Comparison of ENCODE assay signal across 8 mouse cellular contexts in the genomic region with DNA sequence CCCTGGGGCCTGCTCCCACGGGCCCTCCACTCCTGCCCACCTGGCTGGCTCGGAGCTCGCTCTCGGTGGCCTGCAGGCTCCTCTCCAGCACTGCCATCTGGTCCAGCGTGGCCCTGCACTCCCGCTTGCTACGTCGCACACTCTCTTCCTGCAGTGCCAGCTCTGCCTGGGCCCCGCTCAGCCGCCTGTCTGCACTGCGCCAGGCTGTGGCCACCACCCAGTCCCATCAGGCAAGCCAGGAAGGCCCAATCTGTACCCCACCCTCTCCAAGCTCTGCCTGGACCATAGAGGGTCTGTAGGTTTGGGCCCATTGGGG. TPM values are rescaled to one million over a fixed set of nuclear protein-coding genes. Genes with fewer than 3 reads are reported as not detected.
DNase-seq lines count a peak whose midpoint lies in the region; ATAC-seq lines count a peak whose summit lies in the region.

No protein-coding gene starts in this region.

- H3K27ac ChIP-seq in heart, embryonic 10.5 days: peak overlapping the region; percentile 90
- peak overlapping the region; percentile 90 for H3K27ac ChIP-seq in forebrain, embryonic 11.5 days (ENCODE audit: low read depth, low read length)
- peak overlapping the region; percentile 97 for H3K27ac ChIP-seq in limb, embryonic 13.5 days

- H3K9me3 ChIP-seq in heart, embryonic 10.5 days: no peaks in the 10 kb centered on the region
- no peaks in the 10 kb centered on the region for H3K9me3 ChIP-seq in forebrain, embryonic 11.5 days (ENCODE audit: control insufficient read depth, low read length)
- no peaks in the 10 kb centered on the region for H3K9me3 ChIP-seq in limb, embryonic 13.5 days

- peak overlapping the region; percentile 9; the same call in 1 of the 2 replicates for H3K9ac ChIP-seq in forebrain, embryonic 11.5 days (ENCODE audit: low read length)
- peak overlapping the region; percentile 27; the same call in 1 of the 2 replicates for H3K9ac ChIP-seq in limb, embryonic 13.5 days

- WGBS in heart, embryonic 10.5 days: 78% methylated on average over 11 of the region's 11 CpGs
- 77% methylated on average over 11 of the region's 11 CpGs for WGBS in forebrain, embryonic 11.5 days
- WGBS in limb, embryonic 13.5 days: 44% methylated on average over 11 of the region's 11 CpGs

- H3K27me3 ChIP-seq in heart, embryonic 10.5 days (ENCODE audit: insufficient read depth, poor library complexity, severe bottlenecking): no peaks in the 10 kb centered on the region
- no peaks in the 10 kb centered on the region for H3K27me3 ChIP-seq in forebrain, embryonic 11.5 days (ENCODE audit: control insufficient read depth, insufficient read depth, low read length)
- no peaks in the 10 kb centered on the region for H3K27me3 ChIP-seq in limb, embryonic 13.5 days

- H3K4me1 ChIP-seq in heart, embryonic 10.5 days: peaks cover 57% of the 10 kb centered on the region
- peaks cover 18% of the 10 kb centered on the region for H3K4me1 ChIP-seq in forebrain, embryonic 11.5 days (replicated peaks; ENCODE audit: control insufficient read depth, insufficient read depth, low read length)
- H3K4me1 ChIP-seq in limb, embryonic 13.5 days: peaks cover 57% of the 10 kb centered on the region

- no peak overlapping the region for H3K4me3 ChIP-seq in heart, embryonic 10.5 days
- H3K4me3 ChIP-seq in forebrain, embryonic 11.5 days (ENCODE audit: low read depth, low read length): no peak overlapping the region
- no peak overlapping the region for H3K4me3 ChIP-seq in limb, embryonic 13.5 days

- no peak for DNase-seq in heart, embryonic 10.5 days (ENCODE audit: low spot score)
- DNase-seq in heart, postnatal 36 days: no peak
- DNase-seq in MN1 (ENCODE audit: low spot score): peak; percentile 74
- DNase-seq in forebrain, embryonic 11.5 days (ENCODE audit: low spot score): peak; percentile 62
- DNase-seq in right cerebral cortex, adult 2 months (ENCODE audit: low spot score in 2 of 2): no peak
- no peak for DNase-seq in adrenal gland, postnatal 14 days

- H3K4me2 ChIP-seq in forebrain, embryonic 11.5 days (ENCODE audit: low read depth, low read length, severe bottlenecking): no peak overlapping the region
- peak overlapping the region; percentile 54 for H3K4me2 ChIP-seq in limb, embryonic 13.5 days (replicated peaks)

- H3K36me3 ChIP-seq in heart, embryonic 10.5 days: peaks cover 63% of the 10 kb centered on the region
- H3K36me3 ChIP-seq in forebrain, embryonic 11.5 days (ENCODE audit: control insufficient read depth, insufficient read depth, low read length): no peaks in the 10 kb centered on the region; the same call in 1 of the 2 replicates
- H3K36me3 ChIP-seq in limb, embryonic 13.5 days: peaks cover 58% of the 10 kb centered on the region

- peak; percentile 13; the same call in 1 of the 2 replicates for ATAC-seq in forebrain, embryonic 11.5 days (replicated peaks; ENCODE audit: low FRiP score)
- no peak; the same call in 1 of the 2 replicates for ATAC-seq in limb, embryonic 13.5 days (ENCODE audit: low FRiP score, low read depth)
- ATAC-seq in granulocyte monocyte progenitor cell, adult 5-6 weeks (replicated peaks; ENCODE audit: poor library complexity, severe bottlenecking): no peak

- intact Hi-C loops in heart, postnatal 36 days (cut with DNase I): no loop called here

RNA-seq across cellular contexts. Expression of a gene that starts 11.4 kb away (rescaled TPM):
- 159 and 233 TPM in 2 replicates for polyA plus RNA-seq in heart, embryonic 10.5 days (2016; fragmentation: Nextera tagmentation; extraction: Ambion mirVana)
- total RNA-seq in heart, postnatal 36 days (2021): 1 to 10 TPM; 4.0 to 4.3 TPM
- polyA plus RNA-seq in forebrain, embryonic 11.5 days (2014; fragmentation: Nextera tagmentation; extraction: Ambion mirVana): 263 and 298 TPM in 2 replicates
- 757 and 803 TPM in 2 replicates for polyA plus RNA-seq in limb, embryonic 13.5 days (2015; fragmentation: Nextera tagmentation; extraction: Ambion mirVana)
- total RNA-seq in granulocyte monocyte progenitor cell, adult 5-6 weeks (2014; fragmentation: Nextera tagmentation): not detected in 2 replicates
- total RNA-seq in granulocyte monocyte progenitor cell, adult 5-6 weeks (2017): not detected in 2 replicates
- 26.0 and 28.6 TPM in 2 replicates for total RNA-seq in adrenal gland, postnatal 14 days (2021)

RNA-seq across cellular contexts. Expression of a gene that starts 34.9 kb away (rescaled TPM):
- 34.9 and 37.8 TPM in 2 replicates for polyA plus RNA-seq in heart, embryonic 10.5 days (2016; fragmentation: Nextera tagmentation; extraction: Ambion mirVana)
- 10 to 100 TPM; 16.5 to 17.3 TPM for total RNA-seq in heart, postnatal 36 days (2021)
- polyA plus RNA-seq in forebrain, embryonic 11.5 days (2014; fragmentation: Nextera tagmentation; extraction: Ambion mirVana): 51.2 and 54.9 TPM in 2 replicates
- polyA plus RNA-seq in limb, embryonic 13.5 days (2015; fragmentation: Nextera tagmentation; extraction: Ambion mirVana): 37.4 and 41.8 TPM in 2 replicates
- 30.0 and 30.5 TPM in 2 replicates for total RNA-seq in granulocyte monocyte progenitor cell, adult 5-6 weeks (2014; fragmentation: Nextera tagmentation)
- total RNA-seq in granulocyte monocyte progenitor cell, adult 5-6 weeks (2017): 14.5 and 23.6 TPM in 2 replicates
- total RNA-seq in adrenal gland, postnatal 14 days (2021): 28.7 and 37.1 TPM in 2 replicates

RNA-seq across cellular contexts. Expression of a gene that starts 38.8 kb away (rescaled TPM):
- 4.7 and 6.4 TPM in 2 replicates for polyA plus RNA-seq in heart, embryonic 10.5 days (2016; fragmentation: Nextera tagmentation; extraction: Ambion mirVana)
- total RNA-seq in heart, postnatal 36 days (2021): 1 to 10 TPM; 4.3 to 5.5 TPM
- polyA plus RNA-seq in forebrain, embryonic 11.5 days (2014; fragmentation: Nextera tagmentation; extraction: Ambion mirVana): 14.3 and 15.3 TPM in 2 replicates
- 7.2 and 8.0 TPM in 2 replicates for polyA plus RNA-seq in limb, embryonic 13.5 days (2015; fragmentation: Nextera tagmentation; extraction: Ambion mirVana)
- 6.4 and 8.0 TPM in 2 replicates for total RNA-seq in granulocyte monocyte progenitor cell, adult 5-6 weeks (2014; fragmentation: Nextera tagmentation)
- total RNA-seq in granulocyte monocyte progenitor cell, adult 5-6 weeks (2017): 6.5 and 7.0 TPM in 2 replicates
- total RNA-seq in adrenal gland, postnatal 14 days (2021): 7.1 and 9.8 TPM in 2 replicates

RNA-seq across cellular contexts. Expression of a gene that starts 56.6 kb away (rescaled TPM):
- polyA plus RNA-seq in heart, embryonic 10.5 days (2016; fragmentation: Nextera tagmentation; extraction: Ambion mirVana): 41.9 and 53.4 TPM in 2 replicates
- total RNA-seq in heart, postnatal 36 days (2021): 10 to 100 TPM; 17.2 to 18.1 TPM
- 50.0 and 51.2 TPM in 2 replicates for polyA plus RNA-seq in forebrain, embryonic 11.5 days (2014; fragmentation: Nextera tagmentation; extraction: Ambion mirVana)
- 88.7 and 92.3 TPM in 2 replicates for polyA plus RNA-seq in limb, embryonic 13.5 days (2015; fragmentation: Nextera tagmentation; extraction: Ambion mirVana)
- 30.6 and 52.4 TPM in 2 replicates for total RNA-seq in granulocyte monocyte progenitor cell, adult 5-6 weeks (2014; fragmentation: Nextera tagmentation)
- total RNA-seq in granulocyte monocyte progenitor cell, adult 5-6 weeks (2017): 45.5 and 54.2 TPM in 2 replicates
- 45.5 and 56.4 TPM in 2 replicates for total RNA-seq in adrenal gland, postnatal 14 days (2021)

Comparison
In these comparisons a context has a peak if more than half of its experiments do, and no peak if none do; other contexts are left out.
1. DNase-seq: peak in MN1 (single experiment) and forebrain, embryonic 11.5 days (single experiment); none in heart, embryonic 10.5 days (single experiment), heart, postnatal 36 days (0 of 2), right cerebral cortex, adult 2 months (0 of 2) and adrenal gland, postnatal 14 days (single experiment).
2. RNA of a gene that starts 11.4 kb away (total RNA-seq): 26.0 to 28.6 TPM in adrenal gland, postnatal 14 days and 4.0 to 4.3 TPM in heart, postnatal 36 days; not detected in granulocyte monocyte progenitor cell, adult 5-6 weeks; every median in the first group is over 4 times any median in the second.
3. Peak in every context shown above with its lines, with median percentiles within 50 percentile points of each other: H3K27ac ChIP-seq.